Mouse (Mus musculus) lung, embryonic 16.5 days (tissue): ENCODE results near the gene Ninj2. TPM values are rescaled to one million over a fixed set of nuclear protein-coding genes. Genes with fewer than 3 reads are reported as not detected.

Experiments used
- ATAC-seq: fragments of 200-750 bp; cut with Nextera tagmentation; 2 replicates; pipeline ENCODE4 v1.8.0; 2017; ENCODE audit warnings: low read depth, mild to moderate bottlenecking, moderate library complexity
- H3K27ac ChIP-seq: fragments of 300-500 bp; sonication (generic); 2 replicates; pipeline ENCODE4 v1.5.1; 2014; ENCODE audit warnings: mild to moderate bottlenecking, control low read depth, low read length
- H3K27me3 ChIP-seq: fragments of 300-500 bp; sonication (generic); 2 replicates; pipeline ENCODE4 v1.6.1; 2014; ENCODE audit warnings: low read depth, low read length, mixed read lengths; ENCODE audit not compliant: control insufficient read depth, insufficient read depth
- H3K36me3 ChIP-seq: fragments of 300-500 bp; sonication (generic); 2 replicates; pipeline ENCODE4 v1.6.1; 2014; ENCODE audit warnings: low read length; ENCODE audit not compliant: control insufficient read depth, insufficient read depth
- H3K4me1 ChIP-seq: fragments of 300-500 bp; sonication (generic); replicated peaks from 2 replicates; pipeline ENCODE4 v1.6.1; 2014; ENCODE audit warnings: low read length, mixed read lengths; ENCODE audit not compliant: control insufficient read depth, insufficient read depth
- H3K4me2 ChIP-seq: fragments of 300-500 bp; sonication (generic); 2 replicates; pipeline ENCODE4 v1.6.1; 2014; ENCODE audit warnings: low read depth, low read length, control low read depth
- H3K4me3 ChIP-seq: fragments of 300-500 bp; sonication (generic); 2 replicates; pipeline ENCODE4 v1.5.1; 2014; ENCODE audit warnings: mild to moderate bottlenecking, low read length, control low read depth
- H3K9ac ChIP-seq: fragments of 300-500 bp; sonication (generic); 2 replicates; pipeline ENCODE4 v1.6.1; 2014; ENCODE audit warnings: low read length, control low read depth
- H3K9me3 ChIP-seq: fragments of 300-500 bp; sonication (generic); 2 replicates; pipeline ENCODE4 v1.6.1; 2016; ENCODE audit warnings: low read length; ENCODE audit not compliant: control insufficient read depth
- WGBS: fragments of 180-500 bp; shearing (Covaris S2); extraction: QIAGEN DNeasy Blood & Tissue Kit; methylation state at CpG from one replicate; pipeline ENCODE4 v1.1.7; 2014; 5-methylcytosine and 5-hydroxymethylcytosine counted together
- polyA plus RNA-seq: library from polyadenylated mRNA; unstranded; fragments of >200 nt; fragmentation: Nextera tagmentation; extraction: Ambion mirVana; gene quantifications from 2 replicates; pipeline ENCODE4 v1.2.1, GENCODE M21; 2015

Ninj2 gene
- polyA plus RNA-seq, 1 experiment from 2014 or later: 0.63 TPM

- Histone ChIP-seq H3K27me3 (no peaks in the 10 kb centered on the region), H3K27ac (no peak overlapping the region), H3K9me3 (no peaks in the 10 kb centered on the region), H3K4me3 (no peak overlapping the region), H3K36me3 (no peaks in the 10 kb centered on the region), H3K9ac (no peak overlapping the region), H3K4me1 (peaks cover 7% of the 10 kb centered on the region; the same call in 1 of the 2 replicates), H3K4me2 (no peak overlapping the region)
- ATAC-seq: no peak
Observed at GRCm38 (mm10) chr6:120105055-120105454, 11.9 kb downstream of the Ninj2 start.

DNA sequence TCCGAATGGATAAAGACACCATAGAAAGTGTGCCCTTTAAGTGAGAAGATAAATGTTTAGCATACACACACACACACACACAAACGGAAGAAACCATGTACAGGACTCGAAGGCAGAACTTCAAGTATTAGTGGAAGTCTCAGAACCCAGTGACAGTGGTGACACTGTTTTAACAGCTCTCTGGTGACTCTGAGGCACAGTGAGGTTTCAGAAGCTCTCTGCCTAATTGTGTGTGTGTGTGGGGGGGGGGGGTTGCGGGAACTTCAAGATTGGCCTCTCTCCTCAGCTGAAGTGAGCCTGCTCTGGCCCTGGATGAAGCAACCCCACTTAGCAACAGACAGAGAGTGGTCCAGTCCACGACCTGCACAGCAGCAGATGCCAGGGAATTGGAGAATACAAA is 14.4 kb downstream of the Ninj2 start:
- ATAC-seq: no peak
- H3K9ac ChIP-seq: no peak overlapping the region
- H3K36me3 ChIP-seq: no peaks in the 10 kb centered on the region
- H3K4me3 ChIP-seq: no peak overlapping the region
- H3K27ac ChIP-seq: no peak overlapping the region
- no peak overlapping the region for H3K4me2 ChIP-seq
- H3K4me1 ChIP-seq: peaks cover 15% of the 10 kb centered on the region
- H3K27me3 ChIP-seq: no peaks in the 10 kb centered on the region
- 49% methylated on average over 5 of the region's 5 CpGs for WGBS
- no peaks in the 10 kb centered on the region for H3K9me3 ChIP-seq

- Histone ChIP-seq H3K27ac (no peak overlapping the region), H3K9ac (no peak overlapping the region), H3K36me3 (no peaks in the 10 kb centered on the region), H3K9me3 (no peaks in the 10 kb centered on the region), H3K4me2 (no peak overlapping the region), H3K4me3 (no peak overlapping the region), H3K4me1 (peaks cover 15% of the 10 kb centered on the region), H3K27me3 (no peaks in the 10 kb centered on the region)
- ATAC-seq: no peak
- 41% methylated on average over 6 of the region's 6 CpGs for WGBS
Observed at GRCm38 (mm10) chr6:120108061-120108460, 14.9 kb downstream of the Ninj2 start.

DNA sequence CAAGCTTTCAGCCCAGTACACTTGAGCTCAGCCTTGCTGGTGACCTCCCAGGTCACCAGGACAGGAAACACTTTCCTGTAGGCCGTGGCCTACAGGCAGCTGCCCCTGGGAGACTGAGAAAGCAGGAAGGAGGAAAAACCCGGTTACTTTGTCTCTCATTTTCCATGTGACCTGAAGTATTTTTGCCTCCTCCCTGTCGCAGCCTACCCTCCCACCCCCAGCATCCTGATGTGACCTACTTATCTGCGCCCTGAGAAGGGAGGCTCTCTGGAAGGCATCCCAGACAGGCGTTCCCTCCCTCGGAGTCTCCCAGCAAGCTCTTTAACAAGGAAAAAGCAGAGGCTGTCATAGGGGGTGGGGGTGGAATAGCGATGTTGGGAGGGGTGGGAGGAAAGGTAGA is 16.0 kb downstream of the Ninj2 start:
- H3K4me1 ChIP-seq: peaks cover 22% of the 10 kb centered on the region
- H3K27ac ChIP-seq: no peak overlapping the region
- no peak for ATAC-seq
- no peaks in the 10 kb centered on the region for H3K36me3 ChIP-seq
- 12% methylated on average over 7 of the region's 7 CpGs for WGBS
- no peaks in the 10 kb centered on the region for H3K9me3 ChIP-seq
- H3K4me3 ChIP-seq: no peak overlapping the region
- no peak overlapping the region for H3K9ac ChIP-seq
- no peaks in the 10 kb centered on the region for H3K27me3 ChIP-seq
- H3K4me2 ChIP-seq: no peak overlapping the region

- H3K27ac ChIP-seq: no peak overlapping the region
- H3K4me2 ChIP-seq: no peak overlapping the region
- no peaks in the 10 kb centered on the region for H3K36me3 ChIP-seq
- no peaks in the 10 kb centered on the region for H3K9me3 ChIP-seq
- no peaks in the 10 kb centered on the region for H3K27me3 ChIP-seq
- 82% methylated on average over 5 of the region's 5 CpGs for WGBS
- H3K4me1 ChIP-seq: peaks cover 29% of the 10 kb centered on the region
- ATAC-seq: no peak
- no peak overlapping the region for H3K9ac ChIP-seq
- no peak overlapping the region for H3K4me3 ChIP-seq
Observed at GRCm38 (mm10) chr6:120109932-120110331, 16.8 kb downstream of the Ninj2 start.

DNA sequence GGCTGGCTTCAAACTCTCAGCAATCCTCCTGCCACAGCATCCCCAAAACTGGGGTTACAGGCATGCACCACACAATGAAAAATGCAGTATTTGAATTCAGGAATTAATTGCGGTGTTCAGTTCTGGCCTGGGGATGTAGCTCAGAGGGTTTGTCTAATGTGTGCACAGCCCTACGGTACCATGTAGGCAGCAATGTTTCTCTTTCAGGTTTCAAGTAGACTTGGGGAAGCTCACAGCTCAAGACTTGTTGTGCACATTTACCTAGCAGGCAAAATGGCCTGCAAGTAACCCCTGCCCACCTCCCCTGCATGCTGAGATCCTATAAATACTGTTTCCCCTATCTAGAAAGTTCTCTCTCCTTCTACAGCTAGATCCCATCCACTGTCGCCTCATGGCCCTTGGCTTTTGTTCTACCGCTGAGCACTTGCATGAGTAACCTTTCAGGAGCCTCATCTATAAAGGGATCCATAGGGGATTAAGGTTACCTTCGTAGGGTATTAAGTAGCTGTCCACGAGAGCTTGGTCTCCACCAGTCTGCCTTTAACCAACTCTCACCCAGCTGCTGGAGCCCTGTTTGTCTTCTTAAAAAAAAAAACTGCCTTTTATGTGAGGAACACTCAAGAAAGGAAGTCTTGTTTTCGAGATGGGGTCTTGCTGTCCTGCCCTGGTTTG is 17.7 kb downstream of the Ninj2 start:
- no peak for ATAC-seq
- H3K9me3 ChIP-seq: no peaks in the 10 kb centered on the region
- H3K4me1 ChIP-seq: peaks cover 36% of the 10 kb centered on the region
- no peak overlapping the region for H3K4me3 ChIP-seq
- no peaks in the 10 kb centered on the region for H3K27me3 ChIP-seq
- H3K27ac ChIP-seq: no peak overlapping the region
- 80% methylated on average over 7 of the region's 7 CpGs for whole genome bisulfite sequencing
- H3K36me3 ChIP-seq: no peaks in the 10 kb centered on the region
- H3K4me2 ChIP-seq: no peak overlapping the region
- no peak overlapping the region for H3K9ac ChIP-seq

DNA sequence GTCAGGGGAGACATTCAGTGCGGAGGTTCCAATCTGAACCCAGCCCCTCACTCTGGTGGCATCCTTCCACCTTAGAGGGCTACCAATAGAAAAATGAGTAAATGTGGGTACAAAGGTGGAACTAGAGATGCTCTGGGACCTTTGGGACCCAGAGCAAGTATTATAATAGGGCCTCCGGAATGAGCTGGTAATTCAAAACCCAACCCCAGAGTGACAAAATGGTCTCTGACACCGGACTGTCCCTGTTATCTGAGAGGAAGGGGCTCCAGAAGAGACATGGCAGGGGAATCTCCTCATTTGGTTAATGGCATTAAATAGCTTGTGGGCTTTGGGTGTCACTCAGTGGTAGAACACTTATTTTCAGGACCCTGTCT is 18.2 kb downstream of the Ninj2 start:
- Histone ChIP-seq H3K27me3 (no peaks in the 10 kb centered on the region), H3K9me3 (no peaks in the 10 kb centered on the region), H3K4me1 (peaks cover 36% of the 10 kb centered on the region), H3K4me2 (no peak overlapping the region), H3K36me3 (no peaks in the 10 kb centered on the region), H3K9ac (no peak overlapping the region), H3K27ac (peak overlapping the region; percentile 92), H3K4me3 (no peak overlapping the region)
- ATAC-seq: no peak
- WGBS: 77% methylated on average over 3 of the region's 3 CpGs

DNA sequence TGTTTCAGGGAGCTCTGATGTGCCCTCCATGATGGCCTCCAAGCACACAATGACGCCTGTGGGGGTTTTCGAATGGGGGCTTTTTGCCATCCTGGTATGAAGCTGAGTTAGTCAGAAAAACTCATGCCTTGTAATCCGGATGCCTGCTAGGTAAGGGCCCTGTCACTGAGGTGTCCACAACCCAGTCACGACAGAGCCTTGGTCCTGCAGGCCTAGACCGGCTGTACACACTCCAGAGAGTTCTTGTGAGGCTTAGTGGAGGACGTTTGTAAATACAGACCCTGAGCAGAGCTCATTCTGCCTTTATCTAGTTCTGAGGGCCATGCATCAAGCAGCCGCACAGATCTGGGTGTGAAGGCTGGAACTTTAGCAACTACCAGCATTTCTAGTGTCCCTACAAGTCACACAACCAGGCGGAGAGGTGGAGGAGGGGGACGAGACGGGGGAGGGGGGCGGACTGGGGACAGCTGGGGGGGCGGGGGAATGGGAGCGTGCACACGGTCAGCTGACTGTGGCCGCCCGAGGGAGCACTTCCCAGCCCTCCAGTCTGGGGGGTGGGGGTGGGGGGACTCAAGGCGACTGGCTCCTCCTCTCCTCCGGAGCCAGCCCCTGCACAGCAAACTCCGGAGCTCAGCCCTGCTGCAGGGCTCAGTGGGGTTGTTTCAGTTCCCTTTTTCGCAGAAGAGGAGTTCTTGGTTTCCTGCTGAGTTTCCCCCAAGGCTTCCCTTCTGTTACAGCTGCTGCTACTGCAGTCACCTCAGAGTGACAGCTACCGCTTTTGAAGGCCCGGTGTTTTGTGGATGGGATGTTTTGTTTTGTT is 19.0 kb downstream of the Ninj2 start:
- peak; percentile 95 for ATAC-seq
- 5% methylated on average over 20 of the region's 22 CpGs for WGBS
- H3K4me1 ChIP-seq: peaks cover 36% of the 10 kb centered on the region
- H3K9me3 ChIP-seq: no peaks in the 10 kb centered on the region
- H3K27ac ChIP-seq: peak overlapping the region; percentile 92
- H3K4me3 ChIP-seq: peak overlapping the region; percentile 33
- H3K4me2 ChIP-seq: peak overlapping the region; percentile 59
- no peaks in the 10 kb centered on the region for H3K36me3 ChIP-seq
- no peaks in the 10 kb centered on the region for H3K27me3 ChIP-seq
- peak overlapping the region; percentile 58 for H3K9ac ChIP-seq

- Histone ChIP-seq H3K4me1 (peaks cover 33% of the 10 kb centered on the region), H3K27ac (peak overlapping the region; percentile 81), H3K4me2 (no peak overlapping the region), H3K9ac (no peak overlapping the region), H3K36me3 (no peaks in the 10 kb centered on the region), H3K9me3 (no peaks in the 10 kb centered on the region), H3K27me3 (no peaks in the 10 kb centered on the region), H3K4me3 (no peak overlapping the region)
- ATAC-seq: no peak
- 88% methylated on average over 3 of the region's 3 CpGs for WGBS
Observed at GRCm38 (mm10) chr6:120113856-120114255, 20.7 kb downstream of the Ninj2 start.
